Mouse (Mus musculus) ovary, postnatal 36 days (tissue): ENCODE measurements around the gene Acot2.
A peak's percentile ranks its signal among the peaks of the same experiment; 100 is the strongest.

Experiments used
- DNase-seq: peaks from one replicate; pipeline ENCODE4 v3.0.0; 2022; ENCODE audit warnings: low spot score, mixed read lengths

The Acot2 gene

GRCm38 (mm10) chr12:84038241-84038640, 50.6 kb downstream of the Acot2 start, which contains the start of gene Acot4:
Gene Acot4, plus strand, starts transcription at chr12:84038379.
- peak; percentile 16 for DNase-seq

- peak; percentile 37 for DNase-seq
These were observed 51.0 kb downstream of the Acot2 start, which contains the start of gene Gm49366 for GRCm38 (mm10) chr12:84038691-84039111. Gene Gm49366, plus strand, starts transcription at chr12:84038935.

- DNase-seq: no peak
These were observed 54.6 kb downstream of the Acot2 start for GRCm38 (mm10) chr12:84042248-84042647.
